Mouse (Mus musculus): ENCODE data around the gene Tmem109. TPM values are rescaled to one million over a fixed set of nuclear protein-coding genes. Genes with fewer than 3 reads are reported as not detected.

Tmem109 gene
- polyA plus RNA-seq, 1 experiment from 2014 or later = 45.4 TPM

- DNase-seq (ENCODE audit: low spot score) = no peak
- 38% methylated on average over 6 of the region's 7 CpGs for WGBS
Observed at GRCm38 (mm10) chr19:10880085-10880974, 1.5 kb downstream of the Tmem109 start.

GRCm38 (mm10) chr19:10878201-10878837 is 3.5 kb downstream of the Tmem109 start:
- no peaks in the 10 kb centered on the region for H3K9me3 ChIP-seq (ENCODE audit: control insufficient read depth, low read length)
- H3K27ac ChIP-seq (ENCODE audit: low read depth, low read length) = no peak overlapping the region
- WGBS = 88% methylated on average over 7 of the region's 7 CpGs
- DNase-seq (ENCODE audit: low spot score) (no peak), ATAC-seq (replicated peaks; ENCODE audit: low FRiP score) (no peak)
- H3K9ac ChIP-seq (ENCODE audit: low read depth, low read length) = no peak overlapping the region
- H3K4me3 ChIP-seq (ENCODE audit: low read depth, low read length) = no peak overlapping the region
- no peak overlapping the region for H3K4me2 ChIP-seq
- H3K4me1 ChIP-seq (replicated peaks; ENCODE audit: control insufficient read depth, insufficient read depth, low read length) = peaks cover 7% of the 10 kb centered on the region
- H3K36me3 ChIP-seq (ENCODE audit: control insufficient read depth, insufficient read depth, low read length) = peaks cover 6% of the 10 kb centered on the region
- no peaks in the 10 kb centered on the region for H3K27me3 ChIP-seq (replicated peaks; ENCODE audit: control insufficient read depth, insufficient read depth, low read length)

More at GRCm38 (mm10) chr19:10880085-10880974, 1.5 kb downstream of the Tmem109 start:
- Histone ChIP-seq H3K4me3 (ENCODE audit: low read depth, low read length) (peak overlapping the region; percentile 60), H3K27ac (ENCODE audit: low read depth, low read length) (no peak overlapping the region), H3K4me2 (peak overlapping the region; percentile 93), H3K9ac (ENCODE audit: low read depth, low read length) (no peak overlapping the region), H3K27me3 (replicated peaks; ENCODE audit: control insufficient read depth, insufficient read depth, low read length) (no peaks in the 10 kb centered on the region), H3K36me3 (ENCODE audit: control insufficient read depth, insufficient read depth, low read length) (no peaks in the 10 kb centered on the region), H3K9me3 (ENCODE audit: control insufficient read depth, low read length) (0 out of 2 replicates have a peak, but pooled peaks cover 6% of the 10 kb centered on the region), H3K4me1 (replicated peaks; ENCODE audit: control insufficient read depth, insufficient read depth, low read length) (peaks cover 7% of the 10 kb centered on the region)
- no peak for ATAC-seq (replicated peaks; ENCODE audit: low FRiP score)

- Histone ChIP-seq H3K9ac (ENCODE audit: low read depth, low read length) (no peak overlapping the region), H3K27ac (ENCODE audit: low read depth, low read length) (no peak overlapping the region)
- 70% methylated on average over 14 of the region's 14 CpGs for WGBS
Observed at GRCm38 (mm10) chr19:10871328-10871961, 10.4 kb downstream of the Tmem109 start.

GRCm38 (mm10) chr19:10870676-10871075 is 11.1 kb downstream of the Tmem109 start:
- WGBS = 88% methylated on average over 3 of the region's 3 CpGs
- no peaks in the 10 kb centered on the region for H3K9me3 ChIP-seq (ENCODE audit: control insufficient read depth, low read length)
- H3K36me3 ChIP-seq (ENCODE audit: control insufficient read depth, insufficient read depth, low read length) = peaks cover 18% of the 10 kb centered on the region
- H3K9ac ChIP-seq (ENCODE audit: low read depth, low read length) = no peak overlapping the region
- ATAC-seq (replicated peaks; ENCODE audit: low FRiP score) (no peak), DNase-seq (ENCODE audit: low spot score) (no peak)
- peaks cover 28% of the 10 kb centered on the region for H3K27me3 ChIP-seq (replicated peaks; ENCODE audit: control insufficient read depth, insufficient read depth, low read length)
- 0 out of 2 replicates have a peak, but pooled peaks cover 3% of the 10 kb centered on the region for H3K4me1 ChIP-seq (replicated peaks; ENCODE audit: control insufficient read depth, insufficient read depth, low read length)
- H3K4me3 ChIP-seq (ENCODE audit: low read depth, low read length) = no peak overlapping the region
- H3K27ac ChIP-seq (ENCODE audit: low read depth, low read length) = no peak overlapping the region
- H3K4me2 ChIP-seq = no peak overlapping the region

More at GRCm38 (mm10) chr19:10871328-10871961, 10.4 kb downstream of the Tmem109 start:
- H3K36me3 ChIP-seq (ENCODE audit: control insufficient read depth, insufficient read depth, low read length) = peaks cover 18% of the 10 kb centered on the region
- H3K4me2 ChIP-seq = no peak overlapping the region
- no peak for DNase-seq (ENCODE audit: low spot score)
- ATAC-seq (replicated peaks; ENCODE audit: low FRiP score) = no peak
- H3K9me3 ChIP-seq (ENCODE audit: control insufficient read depth, low read length) = no peaks in the 10 kb centered on the region
- H3K4me1 ChIP-seq (replicated peaks; ENCODE audit: control insufficient read depth, insufficient read depth, low read length) = 0 out of 2 replicates have a peak, but pooled peaks cover 3% of the 10 kb centered on the region
- H3K27me3 ChIP-seq (replicated peaks; ENCODE audit: control insufficient read depth, insufficient read depth, low read length) = peaks cover 28% of the 10 kb centered on the region
- no peak overlapping the region for H3K4me3 ChIP-seq (ENCODE audit: low read depth, low read length)

GRCm38 (mm10) chr19:10869886-10870527 is 11.8 kb downstream of the Tmem109 start, which contains the start of gene Tmem132a:
Tmem132a (minus strand) TSS chr19:10869940.
- ATAC-seq (replicated peaks; ENCODE audit: low FRiP score) (no peak), DNase-seq (ENCODE audit: low spot score) (no peak)
- 15% methylated on average over 8 of the region's 8 CpGs for WGBS
- Histone ChIP-seq H3K27ac (ENCODE audit: low read depth, low read length) (no peak within 1 kb of the TSS; the same call in 1 of the 2 replicates), H3K27me3 (replicated peaks; ENCODE audit: control insufficient read depth, insufficient read depth, low read length) (peaks cover 28% of the 10 kb centered on the region), H3K9ac (ENCODE audit: low read depth, low read length) (peak within 1 kb of the TSS; percentile 67), H3K36me3 (ENCODE audit: control insufficient read depth, insufficient read depth, low read length) (peaks cover 23% of the 10 kb centered on the region), H3K4me2 (peak within 1 kb of the TSS; percentile 62), H3K4me3 (ENCODE audit: low read depth, low read length) (peak within 1 kb of the TSS; percentile 55), H3K9me3 (ENCODE audit: control insufficient read depth, low read length) (no peaks in the 10 kb centered on the region), H3K4me1 (replicated peaks; ENCODE audit: control insufficient read depth, insufficient read depth, low read length) (0 out of 2 replicates have a peak, but pooled peaks cover 3% of the 10 kb centered on the region)

GRCm38 (mm10) chr19:10869241-10869885 is 12.4 kb downstream of the Tmem109 start:
- Histone ChIP-seq H3K36me3 (ENCODE audit: control insufficient read depth, insufficient read depth, low read length) (peaks cover 23% of the 10 kb centered on the region), H3K4me3 (ENCODE audit: low read depth, low read length) (peak overlapping the region; percentile 55), H3K9me3 (ENCODE audit: control insufficient read depth, low read length) (no peaks in the 10 kb centered on the region), H3K4me1 (replicated peaks; ENCODE audit: control insufficient read depth, insufficient read depth, low read length) (0 out of 2 replicates have a peak, but pooled peaks cover 3% of the 10 kb centered on the region), H3K27ac (ENCODE audit: low read depth, low read length) (no peak overlapping the region; the same call in 1 of the 2 replicates), H3K4me2 (peak overlapping the region; percentile 62), H3K27me3 (replicated peaks; ENCODE audit: control insufficient read depth, insufficient read depth, low read length) (peaks cover 28% of the 10 kb centered on the region), H3K9ac (ENCODE audit: low read depth, low read length) (peak overlapping the region; percentile 67)
- WGBS = under 1% methylated on average over 37 of the region's 43 CpGs
- DNase-seq (ENCODE audit: low spot score) = peak; percentile 82
- peak; percentile 81 for ATAC-seq (replicated peaks; ENCODE audit: low FRiP score)

- H3K27me3 ChIP-seq (replicated peaks; ENCODE audit: control insufficient read depth, insufficient read depth, low read length) = peaks cover 28% of the 10 kb centered on the region
- WGBS = 2% methylated on average over 17 of the region's 17 CpGs
- H3K4me2 ChIP-seq = peak overlapping the region; percentile 62
- 0 out of 2 replicates have a peak, but pooled peaks cover 3% of the 10 kb centered on the region for H3K4me1 ChIP-seq (replicated peaks; ENCODE audit: control insufficient read depth, insufficient read depth, low read length)
- peak overlapping the region; percentile 67 for H3K9ac ChIP-seq (ENCODE audit: low read depth, low read length)
- DNase-seq (ENCODE audit: low spot score) (no peak), ATAC-seq (replicated peaks; ENCODE audit: low FRiP score) (no peak)
- peak overlapping the region; percentile 55 for H3K4me3 ChIP-seq (ENCODE audit: low read depth, low read length)
- no peak overlapping the region for H3K27ac ChIP-seq (ENCODE audit: low read depth, low read length)
- no peaks in the 10 kb centered on the region for H3K9me3 ChIP-seq (ENCODE audit: control insufficient read depth, low read length)
- peaks cover 20% of the 10 kb centered on the region for H3K36me3 ChIP-seq (ENCODE audit: control insufficient read depth, insufficient read depth, low read length)
Observed at GRCm38 (mm10) chr19:10868623-10869141, 13.1 kb downstream of the Tmem109 start.

Data from liver, embryonic 11.5 days (tissue).